In genomic region chr11:103240740-103241139, GRCm38 (mm10) we compare ENCODE assay signal across 14 mouse cellular contexts. TPM values are rescaled to one million over a fixed set of nuclear protein-coding genes. Genes with fewer than 3 reads are reported as not detected.
DNase-seq lines count a peak whose midpoint lies in the region; ATAC-seq and TF ChIP-seq lines count a peak whose summit lies in the region.
"Had no signal": no experiment of that assay in that cellular context is flagged by ENCODE, and none has a peak within 500 bp of the region (broad histone marks: within the 10 kb centered on the region; RNA-seq: fewer than 3 reads in every experiment).

No protein-coding gene starts in this region.

- H3K27me3 ChIP-seq in kidney, embryonic 16.5 days (ENCODE audit: insufficient read depth, low read length): no peaks in the 10 kb centered on the region
- no peaks in the 10 kb centered on the region for H3K27me3 ChIP-seq in intestine, postnatal 0 days (replicated peaks; ENCODE audit: control insufficient read depth, insufficient read depth, low read length)
- H3K27me3 ChIP-seq in forebrain, embryonic 12.5 days: no peaks in the 10 kb centered on the region

- peak; percentile 45 for DNase-seq in adrenal gland, postnatal 10 days
- no peak for DNase-seq in adrenal gland, postnatal 25 days
- DNase-seq in kidney, adult 11 months: peak; percentile 70
- DNase-seq in lung, postnatal 4 days: peak; percentile 36 to 66
- DNase-seq in left cerebral cortex, postnatal 4 days: no peak
- DNase-seq: cerebellum, adult 2 months; spleen, adult 18-20 months; thymus, postnatal 14 days had no signal

- 50% methylated on average over 7 of the region's 7 CpGs for WGBS in kidney, embryonic 16.5 days
- 31% methylated on average over 7 of the region's 7 CpGs for WGBS in intestine, postnatal 0 days
- WGBS in forebrain, embryonic 12.5 days: 50% methylated on average over 7 of the region's 7 CpGs

- no peak overlapping the region for H3K9ac ChIP-seq in kidney, embryonic 16.5 days (replicated peaks; ENCODE audit: low read length)
- H3K9ac ChIP-seq in intestine, postnatal 0 days (ENCODE audit: low read depth, low read length): no peak overlapping the region
- no peak overlapping the region for H3K9ac ChIP-seq in forebrain, embryonic 12.5 days

- intact Hi-C loops in left cerebral cortex, postnatal 4 days (cut with DNase I): no loop called here

- ATAC-seq in kidney, embryonic 16.5 days (ENCODE audit: low FRiP score, low TSS enrichment): no peak
- ATAC-seq in intestine, postnatal 0 days: peak; percentile 64
- ATAC-seq in forebrain, embryonic 12.5 days (ENCODE audit: low FRiP score): no peak
- ATAC-seq: activated CD4-positive, CD25-positive, alpha-beta regulatory T cell, adult 4 months; hindbrain, postnatal 0 days had no signal

- no peak overlapping the region for H3K4me2 ChIP-seq in kidney, embryonic 16.5 days (replicated peaks; ENCODE audit: low read depth, low read length)
- H3K4me2 ChIP-seq in intestine, postnatal 0 days (replicated peaks; ENCODE audit: low read depth): no peak overlapping the region
- no peak overlapping the region for H3K4me2 ChIP-seq in forebrain, embryonic 12.5 days

- no peak overlapping the region for H3K4me3 ChIP-seq in kidney, embryonic 16.5 days (ENCODE audit: low read length)
- no peak overlapping the region for H3K4me3 ChIP-seq in intestine, postnatal 0 days (ENCODE audit: low read depth, low read length)
- H3K4me3 ChIP-seq in forebrain, embryonic 12.5 days (replicated peaks): no peak overlapping the region

- no peaks in the 10 kb centered on the region for H3K9me3 ChIP-seq in kidney, embryonic 16.5 days (ENCODE audit: low read length)
- H3K9me3 ChIP-seq in intestine, postnatal 0 days (ENCODE audit: control insufficient read depth): no peaks in the 10 kb centered on the region
- H3K9me3 ChIP-seq in forebrain, embryonic 12.5 days: no peaks in the 10 kb centered on the region
- H3K9me3 ChIP-seq: G1E had no signal

- TF ChIP-seq CTCF in intestine, postnatal 0 days (IDR thresholded peaks at IDR 0.05; ENCODE audit: low read depth): no peak

- no peak overlapping the region for H3K27ac ChIP-seq in kidney, embryonic 16.5 days (ENCODE audit: low read length)
- H3K27ac ChIP-seq in intestine, postnatal 0 days (ENCODE audit: low read depth, low read length): no peak overlapping the region
- no peak overlapping the region for H3K27ac ChIP-seq in forebrain, embryonic 12.5 days
- H3K27ac ChIP-seq: hindbrain, postnatal 0 days had no signal

- peaks cover 35% of the 10 kb centered on the region for H3K36me3 ChIP-seq in kidney, embryonic 16.5 days (ENCODE audit: insufficient read depth, low read length)
- peaks cover 24% of the 10 kb centered on the region for H3K36me3 ChIP-seq in intestine, postnatal 0 days (ENCODE audit: control insufficient read depth, insufficient read depth)
- H3K36me3 ChIP-seq in forebrain, embryonic 12.5 days (replicated peaks): peaks cover 45% of the 10 kb centered on the region

- peaks cover under 1% of the 10 kb centered on the region for H3K4me1 ChIP-seq in kidney, embryonic 16.5 days (ENCODE audit: insufficient read depth, low read length)
- no peaks in the 10 kb centered on the region; the same call in 1 of the 2 replicates for H3K4me1 ChIP-seq in intestine, postnatal 0 days (replicated peaks; ENCODE audit: control insufficient read depth, insufficient read depth, low read length)
- peaks cover 8% of the 10 kb centered on the region; the same call in 1 of the 2 replicates for H3K4me1 ChIP-seq in forebrain, embryonic 12.5 days

RNA-seq across cellular contexts. Expression of gene Spata32, which starts 22.5 kb away (rescaled TPM):
- total RNA-seq in adrenal gland, postnatal 10 days (2021): not detected
- not detected in 2 replicates for total RNA-seq in adrenal gland, postnatal 25 days (2021)
- not detected in 2 replicates for polyA plus RNA-seq in kidney, embryonic 16.5 days (2015; fragmentation: Nextera tagmentation; extraction: Ambion mirVana)
- not detected in 2 replicates for polyA plus RNA-seq in intestine, postnatal 0 days (2015; fragmentation: Nextera tagmentation; extraction: Ambion mirVana)
- total RNA-seq in left cerebral cortex, postnatal 4 days (2021): 1 to 10 TPM; 1.4 to 2.0 TPM
- not detected in 2 replicates for polyA plus RNA-seq in forebrain, embryonic 12.5 days (2016; fragmentation: Nextera tagmentation; extraction: Ambion mirVana)
- polyA plus RNA-seq: activated CD4-positive, CD25-positive, alpha-beta regulatory T cell, adult 4 months; G1E had no signal

RNA-seq across cellular contexts. Expression of gene Map3k14, which starts 26.5 kb away (rescaled TPM):
- 1 to 10 TPM; 5.2 to 6.9 TPM for total RNA-seq in adrenal gland, postnatal 10 days (2021)
- 7.0 TPM in 2 replicates for total RNA-seq in adrenal gland, postnatal 25 days (2021)
- 5.3 and 6.7 TPM in 2 replicates for polyA plus RNA-seq in kidney, embryonic 16.5 days (2015; fragmentation: Nextera tagmentation; extraction: Ambion mirVana)
- polyA plus RNA-seq in intestine, postnatal 0 days (2015; fragmentation: Nextera tagmentation; extraction: Ambion mirVana): 1.6 TPM in 2 replicates
- total RNA-seq in left cerebral cortex, postnatal 4 days (2021): 1 to 10 TPM; 3.7 to 4.3 TPM
- 4.6 and 4.7 TPM in 2 replicates for polyA plus RNA-seq in forebrain, embryonic 12.5 days (2016; fragmentation: Nextera tagmentation; extraction: Ambion mirVana)

RNA-seq across cellular contexts. Expression of gene 1700023F06Rik, which starts 32.4 kb away (rescaled TPM):
- total RNA-seq in adrenal gland, postnatal 10 days (2021): under 1 TPM in 1 of 2 experiments, not detected in 1; 0.27 TPM
- total RNA-seq in adrenal gland, postnatal 25 days (2021): not detected in 2 replicates
- 0.27 and 0.82 TPM in 2 replicates for polyA plus RNA-seq in kidney, embryonic 16.5 days (2015; fragmentation: Nextera tagmentation; extraction: Ambion mirVana)
- 0.35 and 0.77 TPM in 2 replicates for polyA plus RNA-seq in intestine, postnatal 0 days (2015; fragmentation: Nextera tagmentation; extraction: Ambion mirVana)
- total RNA-seq in left cerebral cortex, postnatal 4 days (2021): 1 to 10 TPM; 1.5 to 2.0 TPM
- 0.33 and 0.64 TPM in 2 replicates for polyA plus RNA-seq in forebrain, embryonic 12.5 days (2016; fragmentation: Nextera tagmentation; extraction: Ambion mirVana)
- total RNA-seq: G1E; hindbrain, postnatal 0 days had no signal
- polyA plus RNA-seq: activated CD4-positive, CD25-positive, alpha-beta regulatory T cell, adult 4 months; G1E had no signal

Comparison
In these comparisons a context has a peak if more than half of its experiments do, and no peak if none do; other contexts are left out.
1. DNase-seq: peak in adrenal gland, postnatal 10 days (single experiment), kidney, adult 11 months (single experiment) and lung, postnatal 4 days (2 of 2); none in adrenal gland, postnatal 25 days (single experiment) and left cerebral cortex, postnatal 4 days (single experiment).